ENCODE assay signal across 24 mouse cellular contexts in the genomic region with DNA sequence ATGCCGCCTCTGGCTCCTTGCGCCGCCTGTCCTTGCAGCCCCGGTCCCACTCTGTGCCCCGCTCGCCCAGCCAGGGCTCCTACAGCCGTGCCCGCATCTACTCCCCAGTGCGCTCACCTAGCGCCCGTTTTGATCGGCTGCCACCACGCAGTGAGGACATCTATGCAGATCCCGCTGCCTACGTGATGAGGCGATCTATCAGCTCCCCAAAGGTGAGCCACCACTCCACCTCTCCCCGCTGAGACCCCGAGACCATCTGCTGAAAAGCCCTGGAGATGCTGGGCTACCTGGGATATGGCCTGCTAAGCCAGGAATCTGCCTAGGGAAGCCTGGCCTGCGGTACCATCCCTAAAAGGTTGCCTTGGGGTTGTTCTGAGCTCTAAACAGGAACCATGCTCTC. TPM values are rescaled to one million over a fixed set of nuclear protein-coding genes. Genes with fewer than 3 reads are reported as not detected.
"Had no signal": no experiment of that assay in that cellular context is flagged by ENCODE, and none has a peak within 500 bp of the region (broad histone marks: within the 10 kb centered on the region; RNA-seq: fewer than 3 reads in every experiment).

No protein-coding gene starts in this region.

- H3K27ac ChIP-seq: lung, embryonic 15.5 days; macrophage; neural tube, embryonic 12.5 days; stomach, embryonic 15.5 days; stomach, postnatal 0 days had no signal

- H3K4me3 ChIP-seq: lung, embryonic 15.5 days; megakaryocyte, embryonic 14.5 days; midbrain, embryonic 12.5 days; neural tube, embryonic 12.5 days; stomach, embryonic 15.5 days had no signal

- H3K9me3 ChIP-seq: lung, embryonic 15.5 days; megakaryocyte, embryonic 14.5 days; midbrain, embryonic 12.5 days; neural tube, embryonic 12.5 days; stomach, embryonic 15.5 days had no signal

- H3K9ac ChIP-seq: liver, postnatal 0 days; lung, embryonic 15.5 days; midbrain, embryonic 12.5 days; neural tube, embryonic 12.5 days; stomach, embryonic 15.5 days had no signal

- H3K36me3 ChIP-seq: lung, embryonic 15.5 days had no signal

- DNase-seq: liver, postnatal 0 days; lung, adult 2 months; lung, postnatal 14 days; lung, postnatal 36 days; midbrain, embryonic 14.5 days; right cerebral cortex, postnatal 14 days; thymus, adult 2 months; thymus, postnatal 25 days; thymus, postnatal 4 days had no signal

- H3K4me1 ChIP-seq: stomach, embryonic 15.5 days had no signal

- H3K27me3 ChIP-seq: lung, embryonic 15.5 days; midbrain, embryonic 12.5 days; neural tube, embryonic 12.5 days; stomach, embryonic 15.5 days had no signal

RNA-seq across cellular contexts. Expression of a gene that starts 35.4 kb away (rescaled TPM):
- total RNA-seq: megakaryocyte progenitor cell, adult 5-6 weeks; monocyte, adult 5-6 weeks; neutrophil, adult 5-6 weeks had no signal
- polyA plus RNA-seq: macrophage; midbrain, embryonic 12.5 days; midbrain, embryonic 14.5 days; midbrain, embryonic 16.5 days; neural tube, embryonic 12.5 days; neural tube, embryonic 14.5 days; spleen, adult 2 months; testis, adult 2 months had no signal

RNA-seq across cellular contexts. Expression of a gene that starts 47.5 kb away (rescaled TPM):
- total RNA-seq: megakaryocyte progenitor cell, adult 5-6 weeks; monocyte, adult 5-6 weeks; neutrophil, adult 5-6 weeks had no signal
- polyA plus RNA-seq: liver, postnatal 0 days; macrophage; midbrain, embryonic 12.5 days; midbrain, embryonic 14.5 days; midbrain, embryonic 16.5 days; neural tube, embryonic 12.5 days; neural tube, embryonic 14.5 days; spleen, adult 2 months; stomach, embryonic 15.5 days; stomach, postnatal 0 days; thymus, adult 2 months; urinary bladder, adult 2 months had no signal
